Mouse (Mus musculus): ENCODE measurements around the gene Ttyh1. TPM values are rescaled to one million over a fixed set of nuclear protein-coding genes. Genes with fewer than 3 reads are reported as not detected.
"Not testable (repeated sequence)": the region's sequence is repeated elsewhere in the genome, so short reads cannot be mapped to it uniquely, and the experiment has no call there.

The Ttyh1 gene
- total and polyA plus RNA-seq, 3 experiments: 0.08 to 0.17 TPM; not detected in 1

DNA sequence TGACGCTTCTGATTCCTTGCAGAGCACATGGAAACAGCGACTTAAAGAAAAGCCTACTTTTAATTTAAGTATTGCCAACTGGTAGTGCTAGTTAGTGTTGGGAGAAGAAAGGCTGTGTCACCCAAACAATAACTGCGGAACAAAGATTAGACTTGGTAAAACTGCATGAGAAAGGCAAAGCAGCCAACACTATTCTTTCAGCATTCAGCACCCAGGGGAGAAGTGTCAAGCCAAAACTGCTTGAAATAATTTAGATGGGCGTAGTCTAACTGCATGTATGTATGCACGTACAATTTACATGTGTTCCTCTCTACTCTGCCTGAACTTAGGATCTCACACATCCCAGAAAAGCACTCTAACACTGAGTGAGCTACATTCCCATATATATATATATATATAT lies 35.1 kb downstream of the Ttyh1 start:
- no peak for DNase-seq (ENCODE audit: extremely low read depth)
- H3K9me3 ChIP-seq (replicated peaks; ENCODE audit: low read length): no peaks in the 10 kb centered on the region
- TF ChIP-seq ZMIZ1 (IDR thresholded peaks at IDR 0.05; ENCODE audit: low read depth, low read length) (no peak), POLR2A (IDR thresholded peaks at IDR 0.05; ENCODE audit: low read depth, low read length) (no peak), CHD2 (IDR thresholded peaks at IDR 0.05; ENCODE audit: low read length) (no peak), MXI1 (IDR thresholded peaks at IDR 0.05; ENCODE audit: low read depth, low read length) (no peak), MYC (IDR thresholded peaks at IDR 0.05; ENCODE audit: low read depth, low read length) (no peak), MAZ (IDR thresholded peaks at IDR 0.05; ENCODE audit: low read depth, low read length) (no peak)
- no peaks in the 10 kb centered on the region for H3K27me3 ChIP-seq (replicated peaks)
- H3K4me1 ChIP-seq (ENCODE audit: control insufficient read depth in 1 of 2, insufficient read depth in 2 of 2): peaks cover 10 to 20% of the 10 kb centered on the region in 2 experiments
- in situ Hi-C loops (cut with MboI; ENCODE audit: low pct_ligation_motif_present, low pct_unique_long_range_greater_than_20kb, low sequenced_read_pairs) (no loop called here), dilution Hi-C loops (cut with MboI; ENCODE audit: extremely low pct_ligation_motif_present, extremely low pct_unique_long_range_greater_than_20kb, low sequenced_read_pairs) (no loop called here)
- no peak overlapping the region for H3K27ac ChIP-seq (ENCODE audit: insufficient read depth, low read depth)
- no peak overlapping the region for H3K4me3 ChIP-seq (replicated peaks in 1 of 3; ENCODE audit: low read depth in 2 of 3, low read length in 2 of 3, poor library complexity in 1 of 3)
- no peaks in the 10 kb centered on the region for H3K79me2 ChIP-seq (replicated peaks; ENCODE audit: control insufficient read depth, extremely low read depth, insufficient read depth, poor library complexity, severe bottlenecking)
- H3K36me3 ChIP-seq (replicated peaks in 1 of 2; ENCODE audit: control insufficient read depth in 1 of 2, insufficient read depth in 1 of 2, low read length in 1 of 2): no peaks in the 10 kb centered on the region
- H3K9ac ChIP-seq (ENCODE audit: insufficient read depth, low read depth): no peak overlapping the region
- no peak overlapping the region for H3K4me2 ChIP-seq (ENCODE audit: insufficient read depth, low read depth, poor library complexity, severe bottlenecking)

DNA sequence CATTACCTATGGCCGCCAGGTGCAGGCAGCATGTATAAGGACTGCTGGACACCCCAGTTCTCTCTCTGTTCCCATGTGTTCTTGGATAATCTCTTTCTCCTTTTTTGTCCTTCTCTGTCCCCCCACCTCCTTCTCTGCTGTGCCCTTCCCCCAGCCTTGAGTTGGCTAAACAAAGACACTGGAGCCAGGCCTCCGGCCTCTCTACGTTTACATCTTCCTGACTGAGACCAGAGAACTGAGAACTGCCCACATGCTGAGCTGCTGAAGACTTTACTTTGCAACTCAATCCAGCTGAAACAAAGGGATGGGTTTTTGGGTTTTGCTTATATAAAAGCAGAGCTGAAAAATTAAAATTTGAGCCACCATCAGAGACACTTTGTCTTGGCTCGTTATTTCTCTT lies 35.8 kb downstream of the Ttyh1 start:
- dilution Hi-C loops (cut with MboI; ENCODE audit: extremely low pct_ligation_motif_present, extremely low pct_unique_long_range_greater_than_20kb, low sequenced_read_pairs) (no loop called here), in situ Hi-C loops (cut with MboI; ENCODE audit: low pct_ligation_motif_present, low pct_unique_long_range_greater_than_20kb, low sequenced_read_pairs) (no loop called here)
- Histone ChIP-seq H3K27ac (ENCODE audit: insufficient read depth, low read depth) (no peak overlapping the region), H3K4me2 (ENCODE audit: insufficient read depth, low read depth, poor library complexity, severe bottlenecking) (no peak overlapping the region), H3K79me2 (replicated peaks; ENCODE audit: control insufficient read depth, extremely low read depth, insufficient read depth, poor library complexity, severe bottlenecking) (no peaks in the 10 kb centered on the region), H3K4me3 (replicated peaks in 1 of 3; ENCODE audit: low read depth in 2 of 3, low read length in 2 of 3, poor library complexity in 1 of 3) (no peak overlapping the region), H3K9ac (ENCODE audit: insufficient read depth, low read depth) (no peak overlapping the region), H3K4me1 (ENCODE audit: control insufficient read depth in 1 of 2, insufficient read depth in 2 of 2) (peaks cover 10 to 20% of the 10 kb centered on the region in 2 experiments), H3K27me3 (replicated peaks) (no peaks in the 10 kb centered on the region), H3K9me3 (replicated peaks; ENCODE audit: low read length) (no peaks in the 10 kb centered on the region), H3K36me3 (replicated peaks in 1 of 2; ENCODE audit: control insufficient read depth in 1 of 2, insufficient read depth in 1 of 2, low read length in 1 of 2) (no peaks in the 10 kb centered on the region)
- DNase-seq (ENCODE audit: extremely low read depth): no peak
- TF ChIP-seq CHD2 (IDR thresholded peaks at IDR 0.05; ENCODE audit: low read length) (no peak), EP300 (IDR thresholded peaks at IDR 0.05; ENCODE audit: low read length) (no peak), NELFE (IDR thresholded peaks at IDR 0.05; ENCODE audit: low read depth, low read length) (no peak), MXI1 (IDR thresholded peaks at IDR 0.05; ENCODE audit: low read depth, low read length) (no peak), TCF12 (IDR thresholded peaks at IDR 0.05; ENCODE audit: low read depth, low read length) (no peak), UBTF (IDR thresholded peaks at IDR 0.05; ENCODE audit: low read depth, low read length) (no peak), PAX5 (IDR thresholded peaks at IDR 0.05; ENCODE audit: low read length) (no peak)

DNA sequence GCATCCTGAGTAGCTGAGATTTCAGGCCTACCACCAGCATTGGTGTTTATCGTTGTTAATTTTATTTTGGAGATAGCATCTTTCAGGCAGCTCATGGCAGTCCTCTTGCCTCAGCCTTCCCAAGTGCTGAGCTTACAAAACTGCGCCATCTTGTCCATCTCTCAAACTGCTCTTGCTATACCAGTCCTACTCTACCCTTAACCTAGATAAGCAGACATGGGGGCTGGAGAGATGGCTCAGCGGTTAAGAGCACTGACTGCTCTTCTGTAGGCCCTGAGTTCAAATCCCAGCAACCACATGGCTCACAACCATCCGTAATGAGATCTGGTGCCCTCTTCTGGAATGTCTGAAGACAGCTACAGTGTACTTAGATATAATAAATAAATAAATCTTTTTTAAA lies 42.4 kb downstream of the Ttyh1 start:
- H3K27me3 ChIP-seq (replicated peaks); H3K4me2 ChIP-seq (ENCODE audit: insufficient read depth, low read depth, poor library complexity, severe bottlenecking); H3K9ac ChIP-seq (ENCODE audit: insufficient read depth, low read depth); H3K36me3 ChIP-seq (replicated peaks in 1 of 2; ENCODE audit: control insufficient read depth in 1 of 2, insufficient read depth in 1 of 2, low read length in 1 of 2); H3K9me3 ChIP-seq (replicated peaks; ENCODE audit: low read length); dilution Hi-C loops (cut with MboI; ENCODE audit: extremely low pct_ligation_motif_present, extremely low pct_unique_long_range_greater_than_20kb, low sequenced_read_pairs); H3K79me2 ChIP-seq (replicated peaks; ENCODE audit: control insufficient read depth, extremely low read depth, insufficient read depth, poor library complexity, severe bottlenecking); H3K4me3 ChIP-seq (replicated peaks in 1 of 3; ENCODE audit: low read depth in 2 of 3, low read length in 2 of 3, poor library complexity in 1 of 3); in situ Hi-C loops (cut with MboI; ENCODE audit: low pct_ligation_motif_present, low pct_unique_long_range_greater_than_20kb, low sequenced_read_pairs); DNase-seq (ENCODE audit: extremely low read depth); H3K27ac ChIP-seq (ENCODE audit: insufficient read depth, low read depth): not testable (repeated sequence)
- H3K4me1 ChIP-seq (ENCODE audit: control insufficient read depth in 1 of 2, insufficient read depth in 2 of 2): peaks cover 3 to 13% of the 10 kb centered on the region in 2 experiments; a peak in 3 of 4 replicates
